Mouse (Mus musculus) embryonic facial prominence, embryonic 13.5 days (tissue): Measurements from ENCODE around the gene Cyp1a2. TPM values are rescaled to one million over a fixed set of nuclear protein-coding genes. Genes with fewer than 3 reads are reported as not detected.
A peak's percentile ranks its signal among the peaks of the same experiment; 100 is the strongest.

Experiments used
- ATAC-seq: fragments of 200-750 bp; cut with Nextera tagmentation; 2 replicates; pipeline ENCODE4 v1.8.0; 2017; ENCODE audit warnings: low read depth; ENCODE audit not compliant: insufficient number of reproducible peaks, insufficient read depth, low FRiP score, low TSS enrichment
- H3K27ac ChIP-seq: fragments of 300-500 bp; sonication (generic); 2 replicates; pipeline ENCODE4 v1.5.1; 2015; ENCODE audit warnings: moderate library complexity, mild to moderate bottlenecking, inconsistent platforms
- H3K27me3 ChIP-seq: fragments of 300-500 bp; sonication (generic); 2 replicates; pipeline ENCODE4 v1.6.1; 2015; ENCODE audit warnings: mild to moderate bottlenecking, inconsistent platforms
- H3K36me3 ChIP-seq: fragments of 300-500 bp; sonication (generic); 2 replicates; pipeline ENCODE4 v1.6.1; 2015; ENCODE audit warnings: mild to moderate bottlenecking, inconsistent platforms
- H3K4me1 ChIP-seq: fragments of 300-500 bp; sonication (generic); 2 replicates; pipeline ENCODE4 v1.6.1; 2015; ENCODE audit warnings: inconsistent platforms
- H3K4me2 ChIP-seq: fragments of 300-500 bp; sonication (generic); 2 replicates; pipeline ENCODE4 v1.6.1; 2015; ENCODE audit warnings: moderate library complexity, mild to moderate bottlenecking, inconsistent platforms
- H3K4me3 ChIP-seq: fragments of 300-500 bp; sonication (generic); 2 replicates; pipeline ENCODE4 v1.5.1; 2015; ENCODE audit warnings: mild to moderate bottlenecking, inconsistent platforms
- H3K9ac ChIP-seq: fragments of 300-500 bp; sonication (generic); 2 replicates; pipeline ENCODE4 v1.6.1; 2015; ENCODE audit warnings: mild to moderate bottlenecking, inconsistent platforms
- H3K9me3 ChIP-seq: fragments of 300-500 bp; sonication (generic); 2 replicates; pipeline ENCODE4 v1.6.1; 2016; ENCODE audit warnings: inconsistent platforms
- WGBS: fragments of 180-500 bp; shearing (Covaris S2); methylation state at CpG from one replicate; pipeline ENCODE4 v1.1.7; 2015; ENCODE audit warnings: mixed read lengths; 5-methylcytosine and 5-hydroxymethylcytosine counted together
- polyA plus RNA-seq: library from polyadenylated mRNA; unstranded; fragments of >200 nt; fragmentation: Nextera tagmentation; extraction: Ambion mirVana; gene quantifications from 2 replicates; pipeline ENCODE4 v1.2.1, GENCODE M21; 2015

The Cyp1a2 gene
- polyA plus RNA-seq, 1 experiment from 2014 or later = not detected

- ATAC-seq = peak; percentile 75
- Histone ChIP-seq H3K27me3 (peaks cover 25% of the 10 kb centered on the region), H3K9ac (peak overlapping the region; percentile 59), H3K36me3 (no peaks in the 10 kb centered on the region), H3K4me3 (peak overlapping the region; percentile 32), H3K4me1 (peaks cover 10% of the 10 kb centered on the region), H3K4me2 (peak overlapping the region; percentile 59), H3K9me3 (no peaks in the 10 kb centered on the region), H3K27ac (no peak overlapping the region)
- 3% methylated on average over 11 of the region's 11 CpGs for WGBS
These were observed 27.8 kb downstream of the Cyp1a2 start for GRCm38 (mm10) chr9:57655749-57656148.

- no peak overlapping the region for H3K27ac ChIP-seq
- 87% methylated on average over 1 of the region's 1 CpGs for WGBS
- no peak overlapping the region for H3K9ac ChIP-seq
- H3K4me2 ChIP-seq = no peak overlapping the region
- H3K9me3 ChIP-seq = no peaks in the 10 kb centered on the region
- H3K27me3 ChIP-seq = peaks cover 25% of the 10 kb centered on the region
- H3K36me3 ChIP-seq = no peaks in the 10 kb centered on the region
- ATAC-seq = no peak
- H3K4me1 ChIP-seq = peaks cover 13% of the 10 kb centered on the region
- H3K4me3 ChIP-seq = no peak overlapping the region
These were observed 28.5 kb downstream of the Cyp1a2 start for GRCm38 (mm10) chr9:57654966-57655365.

- Histone ChIP-seq H3K27ac (no peak within 1 kb of the TSS), H3K4me2 (no peak within 1 kb of the TSS), H3K27me3 (peaks cover 25% of the 10 kb centered on the region), H3K9ac (no peak within 1 kb of the TSS), H3K4me1 (peaks cover 16% of the 10 kb centered on the region), H3K36me3 (no peaks in the 10 kb centered on the region), H3K9me3 (no peaks in the 10 kb centered on the region), H3K4me3 (no peak within 1 kb of the TSS)
- 44% methylated on average over 5 of the region's 5 CpGs for WGBS
- no peak for ATAC-seq
These were observed 30.2 kb downstream of the Cyp1a2 start, which contains the start of gene Csk for GRCm38 (mm10) chr9:57653283-57653682. Gene Csk, minus strand, starts transcription at chr9:57653631.

GRCm38 (mm10) chr9:57652855-57653254, 30.6 kb downstream of the Cyp1a2 start:
- Histone ChIP-seq H3K4me2 (no peak overlapping the region), H3K27me3 (peaks cover 25% of the 10 kb centered on the region), H3K27ac (no peak overlapping the region), H3K4me3 (no peak overlapping the region), H3K4me1 (peaks cover 16% of the 10 kb centered on the region), H3K9me3 (no peaks in the 10 kb centered on the region), H3K36me3 (no peaks in the 10 kb centered on the region), H3K9ac (no peak overlapping the region)
- 47% methylated on average over 3 of the region's 3 CpGs for WGBS
- ATAC-seq = no peak

- Histone ChIP-seq H3K27me3 (peaks cover 25% of the 10 kb centered on the region), H3K36me3 (no peaks in the 10 kb centered on the region), H3K4me2 (no peak overlapping the region), H3K4me3 (no peak overlapping the region), H3K9me3 (no peaks in the 10 kb centered on the region), H3K4me1 (peaks cover 16% of the 10 kb centered on the region), H3K27ac (no peak overlapping the region), H3K9ac (no peak overlapping the region)
- 72% methylated on average over 9 of the region's 9 CpGs for WGBS
- no peak for ATAC-seq
These were observed 31.2 kb downstream of the Cyp1a2 start for GRCm38 (mm10) chr9:57652351-57652750.

GRCm38 (mm10) chr9:57650786-57651311, 32.7 kb downstream of the Cyp1a2 start:
- Histone ChIP-seq H3K36me3 (no peaks in the 10 kb centered on the region), H3K27ac (no peak overlapping the region), H3K9ac (no peak overlapping the region), H3K4me2 (no peak overlapping the region), H3K27me3 (peaks cover 25% of the 10 kb centered on the region), H3K4me3 (no peak overlapping the region), H3K9me3 (no peaks in the 10 kb centered on the region), H3K4me1 (peaks cover 12% of the 10 kb centered on the region)
- WGBS = 8% methylated on average over 6 of the region's 6 CpGs
- ATAC-seq = no peak

GRCm38 (mm10) chr9:57650130-57650785, 33.2 kb downstream of the Cyp1a2 start:
- WGBS = 87% methylated on average over 6 of the region's 6 CpGs
- ATAC-seq = no peak
- Histone ChIP-seq H3K36me3 (no peaks in the 10 kb centered on the region), H3K27me3 (peaks cover 25% of the 10 kb centered on the region), H3K9ac (no peak overlapping the region), H3K4me2 (no peak overlapping the region), H3K9me3 (no peaks in the 10 kb centered on the region), H3K4me3 (no peak overlapping the region), H3K27ac (no peak overlapping the region), H3K4me1 (peaks cover 12% of the 10 kb centered on the region)

GRCm38 (mm10) chr9:57647286-57648108, 36.0 kb downstream of the Cyp1a2 start:
- no peak overlapping the region for H3K4me2 ChIP-seq
- peaks cover 34% of the 10 kb centered on the region for H3K4me1 ChIP-seq
- H3K9me3 ChIP-seq = no peaks in the 10 kb centered on the region
- H3K36me3 ChIP-seq = 0 out of 2 replicates have a peak, but pooled peaks cover 2% of the 10 kb centered on the region
- no peak overlapping the region for H3K27ac ChIP-seq
- ATAC-seq = no peak
- 73% methylated on average over 4 of the region's 4 CpGs for WGBS
- no peaks in the 10 kb centered on the region; the same call in 1 of the 2 replicates for H3K27me3 ChIP-seq
- no peak overlapping the region for H3K9ac ChIP-seq
- no peak overlapping the region for H3K4me3 ChIP-seq

- H3K4me2 ChIP-seq = no peak overlapping the region
- no peak for ATAC-seq
- no peak overlapping the region for H3K27ac ChIP-seq
- no peak overlapping the region for H3K4me3 ChIP-seq
- H3K36me3 ChIP-seq = peaks cover 10% of the 10 kb centered on the region
- H3K9ac ChIP-seq = 0 out of 2 replicates have a peak overlapping the region, but pooled peaks have one; percentile 27
- peaks cover 43% of the 10 kb centered on the region for H3K4me1 ChIP-seq
- no peaks in the 10 kb centered on the region for H3K27me3 ChIP-seq
- 70% methylated on average over 12 of the region's 12 CpGs for WGBS
- H3K9me3 ChIP-seq = no peaks in the 10 kb centered on the region
These were observed 36.9 kb downstream of the Cyp1a2 start for GRCm38 (mm10) chr9:57646551-57647103.

GRCm38 (mm10) chr9:57644944-57645893, 38.3 kb downstream of the Cyp1a2 start:
- peak overlapping the region; percentile 96 for H3K4me3 ChIP-seq
- peak overlapping the region; percentile 95 for H3K27ac ChIP-seq
- peak overlapping the region; percentile 98 for H3K9ac ChIP-seq
- ATAC-seq = peak; percentile 72
- H3K4me2 ChIP-seq = peak overlapping the region; percentile 97
- peaks cover 48% of the 10 kb centered on the region for H3K4me1 ChIP-seq
- H3K27me3 ChIP-seq = no peaks in the 10 kb centered on the region
- 0% methylated on average over 76 of the region's 85 CpGs for WGBS
- H3K9me3 ChIP-seq = no peaks in the 10 kb centered on the region
- peaks cover 12% of the 10 kb centered on the region for H3K36me3 ChIP-seq
